Mouse (Mus musculus) liver, embryonic 14.5 days (tissue): ENCODE results near the gene Cideb. TPM values are rescaled to one million over a fixed set of nuclear protein-coding genes. Genes with fewer than 3 reads are reported as not detected.

Experiments used
- ATAC-seq: fragments of 200-750 bp; cut with Nextera tagmentation; 2 replicates; pipeline ENCODE4 v1.8.0; 2017; ENCODE audit warnings: moderate number of reproducible peaks, mild to moderate bottlenecking, moderate library complexity; ENCODE audit not compliant: insufficient read depth
- DNase-seq, 3 experiments: peaks; one replicate each; pipeline ENCODE4 v3.0.0-alpha.2; 2012 to 2013; ENCODE audit warnings: low read depth in 3 of 3, low spot score in 3 of 3
- H3K27ac ChIP-seq: fragments of 300-500 bp; sonication (generic); 2 replicates; pipeline ENCODE4 v1.5.1; 2014; ENCODE audit warnings: moderate library complexity, mild to moderate bottlenecking, control low read depth, inconsistent platforms
- H3K27me3 ChIP-seq: fragments of 300-500 bp; sonication (generic); 2 replicates; pipeline ENCODE4 v1.6.1; 2014; ENCODE audit warnings: mild to moderate bottlenecking, low read length, moderate library complexity; ENCODE audit not compliant: control insufficient read depth, insufficient read depth
- H3K36me3 ChIP-seq: fragments of 300-500 bp; sonication (generic); replicated peaks from 2 replicates; pipeline ENCODE4 v1.6.1; 2014; ENCODE audit warnings: low read depth; ENCODE audit not compliant: control insufficient read depth, insufficient read depth
- H3K4me1 ChIP-seq, 2 experiments: fragments of 200-500 bp in 1 of 2; fragments of 300-500 bp in 1 of 2; sonication (generic) in 1 of 2; replicated peaks; 2 replicates each; pipeline ENCODE4 v1.6.1; 2012 to 2014; ENCODE audit warnings: antibody characterized with exemption in 1 of 2, inconsistent platforms in 1 of 2, low read length in 1 of 2; ENCODE audit not compliant: control insufficient read depth in 2 of 2, insufficient read depth in 2 of 2
- H3K4me2 ChIP-seq: fragments of 300-500 bp; sonication (generic); 2 replicates; pipeline ENCODE4 v1.6.1; 2014; ENCODE audit warnings: low read depth, mild to moderate bottlenecking, control low read depth, moderate library complexity
- H3K4me3 ChIP-seq, 2 experiments: fragments of 200-500 bp in 1 of 2; fragments of 300-500 bp in 1 of 2; sonication (generic) in 1 of 2; 2 replicates each; pipeline ENCODE4 v1.5.1; 2012 to 2014; ENCODE audit warnings: low read depth in 2 of 2, low read length in 2 of 2, mild to moderate bottlenecking in 2 of 2, control low read depth in 1 of 2, inconsistent platforms in 1 of 2, moderate library complexity in 1 of 2; ENCODE audit not compliant: insufficient read depth in 1 of 2
- H3K9ac ChIP-seq: fragments of 300-500 bp; sonication (generic); replicated peaks from 2 replicates; pipeline ENCODE4 v1.6.1; 2014; ENCODE audit warnings: mild to moderate bottlenecking, control low read depth, moderate library complexity
- H3K9me3 ChIP-seq: fragments of 300-500 bp; sonication (generic); 2 replicates; pipeline ENCODE4 v1.6.1; 2016; ENCODE audit warnings: low read length, mixed read lengths; ENCODE audit not compliant: control insufficient read depth
- CTCF ChIP-seq: IDR thresholded peaks from 2 replicates; pipeline ENCODE4 v1.5.1; 2016; ENCODE audit warnings: antibody characterized with exemption, low read depth, control low read depth
- EP300 ChIP-seq: IDR thresholded peaks from 2 replicates; pipeline ENCODE4 v1.6.1; 2016; ENCODE audit warnings: antibody characterized with exemption, low read depth
- WGBS: fragments of 180-500 bp; shearing (Covaris S2); extraction: QIAGEN DNeasy Blood & Tissue Kit; methylation state at CpG from one replicate; pipeline ENCODE4 v1.1.7; 2014; ENCODE audit not compliant: insufficient replicate concordance; 5-methylcytosine and 5-hydroxymethylcytosine counted together
- polyA plus RNA-seq, 2 experiments: library from polyadenylated mRNA; depleted of rRNA in 1 of 2; stranded (reverse) in 1 of 2; unstranded in 1 of 2; fragments of >200 nt; fragmentation: Nextera tagmentation in 1 of 2; extraction: Ambion mirVana in 1 of 2; gene quantifications; 2 replicates each; pipeline versions ENCODE4 v1.2.1 to v1.2.3; 2012 to 2014

Gene Cideb
- polyA plus RNA-seq, 2 experiments = 37.3 to 40.0 TPM

- H3K36me3 ChIP-seq = no peaks in the 10 kb centered on the region
- no peaks in the 10 kb centered on the region for H3K9me3 ChIP-seq
- DNase-seq (no peak), ATAC-seq (no peak)
- H3K4me3 ChIP-seq = no peak overlapping the region
- no peak overlapping the region for H3K27ac ChIP-seq
- TF ChIP-seq CTCF (no peak), EP300 (no peak)
- peaks cover 1 to 5% of the 10 kb centered on the region in 2 experiments; a peak in 3 of 4 replicates for H3K4me1 ChIP-seq
- WGBS = 48% methylated on average over 9 of the region's 9 CpGs
- peak overlapping the region; percentile 24; the same call in 1 of the 2 replicates for H3K4me2 ChIP-seq
- no peak overlapping the region for H3K9ac ChIP-seq
- peaks cover 20% of the 10 kb centered on the region for H3K27me3 ChIP-seq
Measured at GRCm38 (mm10) chr14:55782361-55782960, 24.2 kb upstream of the Cideb start.

GRCm38 (mm10) chr14:55781310-55781709 is 23.1 kb upstream of the Cideb start:
- peaks cover 5 to 13% of the 10 kb centered on the region in 2 experiments; a peak in 3 of 4 replicates for H3K4me1 ChIP-seq
- TF ChIP-seq EP300 (no peak), CTCF (peak; percentile 96)
- ATAC-seq = peak; percentile 47; the same call in 1 of the 2 replicates
- 19% methylated on average over 14 of the region's 14 CpGs for WGBS
- DNase-seq = peak in 2 of 3 experiments; percentile 41 to 45
- no peak overlapping the region for H3K4me2 ChIP-seq
- H3K36me3 ChIP-seq = no peaks in the 10 kb centered on the region
- no peaks in the 10 kb centered on the region for H3K9me3 ChIP-seq
- no peak overlapping the region for H3K4me3 ChIP-seq
- no peak overlapping the region for H3K27ac ChIP-seq
- H3K27me3 ChIP-seq = peaks cover 20% of the 10 kb centered on the region
- H3K9ac ChIP-seq = no peak overlapping the region

GRCm38 (mm10) chr14:55780736-55781135 is 22.5 kb upstream of the Cideb start:
- Histone ChIP-seq H3K4me2 (no peak overlapping the region), H3K4me1 (peaks cover 5 to 13% of the 10 kb centered on the region in 2 experiments; a peak in 3 of 4 replicates)
- 72% methylated on average over 11 of the region's 11 CpGs for WGBS

GRCm38 (mm10) chr14:55779656-55780055 is 21.4 kb upstream of the Cideb start:
- peaks cover 20% of the 10 kb centered on the region for H3K27me3 ChIP-seq
- H3K27ac ChIP-seq = no peak overlapping the region
- H3K4me2 ChIP-seq = no peak overlapping the region
- no peaks in the 10 kb centered on the region for H3K36me3 ChIP-seq
- ATAC-seq = no peak
- H3K9ac ChIP-seq = no peak overlapping the region
- no peak for DNase-seq
- peaks cover 5 to 13% of the 10 kb centered on the region in 2 experiments; a peak in 3 of 4 replicates for H3K4me1 ChIP-seq
- no peak overlapping the region for H3K4me3 ChIP-seq
- WGBS = 69% methylated on average over 16 of the region's 16 CpGs
- no peak for TF ChIP-seq EP300
- TF ChIP-seq CTCF = no peak
- no peaks in the 10 kb centered on the region for H3K9me3 ChIP-seq

More at GRCm38 (mm10) chr14:55780736-55781135, 22.5 kb upstream of the Cideb start:
- Histone ChIP-seq H3K9ac (no peak overlapping the region), H3K27ac (no peak overlapping the region), H3K27me3 (peaks cover 20% of the 10 kb centered on the region), H3K4me3 (no peak overlapping the region), H3K36me3 (no peaks in the 10 kb centered on the region), H3K9me3 (no peaks in the 10 kb centered on the region)
- DNase-seq (no peak), ATAC-seq (no peak)
- TF ChIP-seq CTCF (no peak), EP300 (no peak)

GRCm38 (mm10) chr14:55778686-55779085 is 20.4 kb upstream of the Cideb start:
- WGBS = 84% methylated on average over 15 of the region's 15 CpGs
- H3K27me3 ChIP-seq = peaks cover 13% of the 10 kb centered on the region
- TF ChIP-seq EP300 (no peak), CTCF (no peak)
- H3K36me3 ChIP-seq = no peaks in the 10 kb centered on the region
- ATAC-seq = no peak
- DNase-seq = no peak
- no peak overlapping the region for H3K4me2 ChIP-seq
- peaks cover 5 to 13% of the 10 kb centered on the region in 2 experiments; a peak in 3 of 4 replicates for H3K4me1 ChIP-seq
- H3K9me3 ChIP-seq = no peaks in the 10 kb centered on the region
- no peak overlapping the region for H3K27ac ChIP-seq
- no peak overlapping the region for H3K4me3 ChIP-seq
- no peak overlapping the region for H3K9ac ChIP-seq
